Mouse (Mus musculus): ENCODE measurements around the gene Bik. TPM values are rescaled to one million over a fixed set of nuclear protein-coding genes. Genes with fewer than 3 reads are reported as not detected.

Gene Bik
- polyA plus RNA-seq, 1 experiment from 2014 or later: 3.2 TPM

DNA sequence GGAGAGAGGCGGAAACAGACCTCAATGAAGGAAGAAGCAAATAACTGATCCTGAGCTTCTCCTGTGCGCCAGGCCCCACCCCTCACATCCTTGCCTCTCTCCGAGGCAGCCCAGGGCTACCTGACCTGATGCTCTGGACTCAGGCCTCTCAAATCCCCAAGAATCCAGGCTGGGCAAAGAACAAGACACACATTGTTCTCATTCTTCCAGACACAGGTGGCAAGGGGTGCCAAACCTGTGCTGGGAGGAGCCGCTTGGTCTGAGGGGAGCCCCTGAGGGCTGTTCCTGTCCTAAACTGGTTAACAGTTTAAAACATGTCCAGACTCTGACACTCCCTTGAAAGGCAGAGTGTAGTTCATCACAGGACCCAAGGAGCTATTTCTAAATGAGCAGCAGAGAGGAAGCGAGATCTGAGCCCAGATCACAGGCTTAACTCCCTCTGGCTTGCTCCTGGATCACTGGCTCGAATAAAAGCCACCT, 58.1 kb downstream of the Bik start:
- DNase-seq (ENCODE audit: low spot score) (no peak), ATAC-seq (ENCODE audit: insufficient number of reproducible peaks, low FRiP score, low TSS enrichment, low read depth) (no peak)
- H3K36me3 ChIP-seq (ENCODE audit: control insufficient read depth, insufficient read depth, low read length): peaks cover 38% of the 10 kb centered on the region

GRCm38 (mm10) chr15:83590841-83591240, 64.2 kb downstream of the Bik start:
- Histone ChIP-seq H3K36me3 (ENCODE audit: control insufficient read depth, insufficient read depth, low read length) (peaks cover 23% of the 10 kb centered on the region), H3K4me3 (ENCODE audit: low read depth, low read length) (no peak overlapping the region), H3K9me3 (ENCODE audit: control insufficient read depth, low read length) (peaks cover 2% of the 10 kb centered on the region; the same call in 1 of the 2 replicates), H3K4me2 (ENCODE audit: low read depth, severe bottlenecking) (no peak overlapping the region), H3K4me1 (ENCODE audit: control insufficient read depth, insufficient read depth, low read length) (peaks cover 11% of the 10 kb centered on the region), H3K27me3 (ENCODE audit: control insufficient read depth, insufficient read depth, low read length) (no peaks in the 10 kb centered on the region), H3K9ac (ENCODE audit: low read length) (no peak overlapping the region), H3K27ac (replicated peaks; ENCODE audit: low read depth, low read length) (no peak overlapping the region)
- WGBS: 80% methylated on average over 4 of the region's 4 CpGs
- no peak for DNase-seq (ENCODE audit: low spot score)
- ATAC-seq (ENCODE audit: insufficient number of reproducible peaks, low FRiP score, low TSS enrichment, low read depth): no peak

More for the DNA sequence above, 58.1 kb downstream of the Bik start:
- H3K9me3 ChIP-seq (ENCODE audit: control insufficient read depth, low read length): peaks cover 2% of the 10 kb centered on the region; the same call in 1 of the 2 replicates
- H3K27ac ChIP-seq (replicated peaks; ENCODE audit: low read depth, low read length): no peak overlapping the region
- H3K4me3 ChIP-seq (ENCODE audit: low read depth, low read length): no peak overlapping the region
- no peak overlapping the region for H3K4me2 ChIP-seq (ENCODE audit: low read depth, severe bottlenecking)
- 83% methylated on average over 6 of the region's 6 CpGs for WGBS
- no peaks in the 10 kb centered on the region for H3K4me1 ChIP-seq (ENCODE audit: control insufficient read depth, insufficient read depth, low read length)
- H3K27me3 ChIP-seq (ENCODE audit: control insufficient read depth, insufficient read depth, low read length): no peaks in the 10 kb centered on the region
- no peak overlapping the region for H3K9ac ChIP-seq (ENCODE audit: low read length)

GRCm38 (mm10) chr15:83591758-83592157, 65.1 kb downstream of the Bik start:
- Histone ChIP-seq H3K27ac (replicated peaks; ENCODE audit: low read depth, low read length) (no peak overlapping the region), H3K9me3 (ENCODE audit: control insufficient read depth, low read length) (peaks cover under 1% of the 10 kb centered on the region; the same call in 1 of the 2 replicates), H3K4me1 (ENCODE audit: control insufficient read depth, insufficient read depth, low read length) (peaks cover 11% of the 10 kb centered on the region), H3K27me3 (ENCODE audit: control insufficient read depth, insufficient read depth, low read length) (no peaks in the 10 kb centered on the region), H3K9ac (ENCODE audit: low read length) (no peak overlapping the region), H3K4me2 (ENCODE audit: low read depth, severe bottlenecking) (no peak overlapping the region), H3K4me3 (ENCODE audit: low read depth, low read length) (no peak overlapping the region), H3K36me3 (ENCODE audit: control insufficient read depth, insufficient read depth, low read length) (peaks cover 14% of the 10 kb centered on the region)
- no peak for ATAC-seq (ENCODE audit: insufficient number of reproducible peaks, low FRiP score, low TSS enrichment, low read depth)
- DNase-seq (ENCODE audit: low spot score): no peak
- 86% methylated on average over 6 of the region's 6 CpGs for WGBS

DNA sequence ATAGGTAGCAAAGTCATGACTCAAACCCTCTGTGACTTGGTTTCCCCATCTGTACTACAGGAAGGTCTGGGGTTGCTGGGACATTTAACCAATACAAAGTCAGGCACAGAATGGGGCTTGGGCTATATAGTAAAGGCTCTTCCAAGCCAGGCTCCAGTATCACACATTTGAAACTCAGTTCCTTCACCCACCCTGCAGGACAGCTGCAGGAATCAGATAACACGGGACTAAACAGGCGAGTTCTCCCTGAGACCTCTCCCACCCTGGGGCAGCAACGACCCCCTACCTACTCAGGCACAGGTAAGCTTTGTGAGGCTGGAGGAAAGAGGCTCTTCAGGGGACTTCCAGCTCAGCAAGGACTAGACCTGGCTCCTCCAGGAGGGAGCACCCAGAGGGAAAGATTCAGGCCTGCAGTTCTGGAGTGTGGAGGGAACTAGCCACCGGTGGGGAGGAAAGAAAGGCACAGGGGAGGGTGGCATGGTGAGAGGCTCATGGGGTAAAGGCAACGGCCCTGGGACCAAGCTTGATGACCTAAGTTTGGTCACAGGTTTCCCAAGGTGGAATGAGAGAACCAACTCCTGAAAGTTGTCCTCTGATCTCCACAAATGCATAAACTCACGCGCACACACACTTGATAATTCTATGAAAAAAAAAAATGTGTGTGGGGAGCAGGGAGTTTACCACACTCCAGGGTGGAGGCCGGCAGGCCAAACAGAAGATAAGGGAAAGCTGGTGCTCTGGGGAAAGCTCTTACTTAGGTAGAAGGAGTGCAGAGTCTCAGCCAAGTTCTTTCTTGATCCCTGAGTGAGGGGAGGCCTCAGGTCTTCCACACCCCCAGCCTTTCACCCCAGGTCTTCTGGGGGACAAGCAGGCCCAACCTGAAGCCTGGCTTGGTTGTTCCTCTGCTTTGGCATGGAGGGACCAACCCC, 65.9 kb downstream of the Bik start:
- H3K9ac ChIP-seq (ENCODE audit: low read length): no peak overlapping the region
- no peak overlapping the region for H3K27ac ChIP-seq (replicated peaks; ENCODE audit: low read depth, low read length)

DNA sequence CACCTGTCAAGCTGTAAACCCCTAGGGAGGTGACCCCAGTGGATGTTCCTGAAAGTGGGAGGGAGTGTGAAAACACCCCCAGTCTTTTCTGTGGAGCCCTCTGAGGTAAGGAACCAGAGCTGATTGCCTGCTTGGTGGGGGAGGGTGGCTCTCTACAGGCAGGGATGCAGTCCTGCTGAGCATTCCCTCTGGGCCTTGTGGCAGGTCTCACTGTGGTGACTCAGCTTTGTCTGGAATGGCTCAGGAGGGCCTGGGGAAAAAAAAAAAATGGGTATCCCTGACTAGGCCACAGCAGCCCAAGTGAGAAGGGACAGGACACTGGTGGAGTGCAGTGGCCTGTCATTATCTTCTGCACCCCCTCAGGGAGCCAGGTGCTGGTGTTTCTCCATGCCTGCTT, 66.5 kb downstream of the Bik start:
- no peak for ATAC-seq (ENCODE audit: insufficient number of reproducible peaks, low FRiP score, low TSS enrichment, low read depth)
- Histone ChIP-seq H3K27ac (replicated peaks; ENCODE audit: low read depth, low read length) (no peak overlapping the region), H3K4me2 (ENCODE audit: low read depth, severe bottlenecking) (peak overlapping the region; percentile 92; the same call in 1 of the 2 replicates)

More for the DNA sequence above, 65.9 kb downstream of the Bik start:
- no peaks in the 10 kb centered on the region for H3K27me3 ChIP-seq (ENCODE audit: control insufficient read depth, insufficient read depth, low read length)
- 77% methylated on average over 8 of the region's 8 CpGs for WGBS
- H3K4me3 ChIP-seq (ENCODE audit: low read depth, low read length): no peak overlapping the region
- no peaks in the 10 kb centered on the region for H3K9me3 ChIP-seq (ENCODE audit: control insufficient read depth, low read length)
- H3K4me1 ChIP-seq (ENCODE audit: control insufficient read depth, insufficient read depth, low read length): peaks cover 11% of the 10 kb centered on the region
- H3K4me2 ChIP-seq (ENCODE audit: low read depth, severe bottlenecking): no peak overlapping the region
- no peak for ATAC-seq (ENCODE audit: insufficient number of reproducible peaks, low FRiP score, low TSS enrichment, low read depth)
- peaks cover 7% of the 10 kb centered on the region; the same call in 1 of the 2 replicates for H3K36me3 ChIP-seq (ENCODE audit: control insufficient read depth, insufficient read depth, low read length)
- no peak for DNase-seq (ENCODE audit: low spot score)

GRCm38 (mm10) chr15:83593702-83594512, 67.2 kb downstream of the Bik start:
- peak overlapping the region; percentile 30; the same call in 1 of the 2 replicates for H3K27ac ChIP-seq (replicated peaks; ENCODE audit: low read depth, low read length)
- peak; percentile 41 for DNase-seq (ENCODE audit: low spot score)
- peaks cover 2% of the 10 kb centered on the region; the same call in 1 of the 2 replicates for H3K36me3 ChIP-seq (ENCODE audit: control insufficient read depth, insufficient read depth, low read length)
- WGBS: 9% methylated on average over 19 of the region's 19 CpGs
- no peaks in the 10 kb centered on the region for H3K9me3 ChIP-seq (ENCODE audit: control insufficient read depth, low read length)
- peak overlapping the region; percentile 87 for H3K4me3 ChIP-seq (ENCODE audit: low read depth, low read length)
- peaks cover 11% of the 10 kb centered on the region for H3K4me1 ChIP-seq (ENCODE audit: control insufficient read depth, insufficient read depth, low read length)
- ATAC-seq (ENCODE audit: insufficient number of reproducible peaks, low FRiP score, low TSS enrichment, low read depth): peak; percentile 44; the same call in 1 of the 2 replicates
- peak overlapping the region; percentile 92 for H3K4me2 ChIP-seq (ENCODE audit: low read depth, severe bottlenecking)
- H3K9ac ChIP-seq (ENCODE audit: low read length): peak overlapping the region; percentile 83
- no peaks in the 10 kb centered on the region for H3K27me3 ChIP-seq (ENCODE audit: control insufficient read depth, insufficient read depth, low read length)

More for the DNA sequence above, 66.5 kb downstream of the Bik start:
- Histone ChIP-seq H3K9me3 (ENCODE audit: control insufficient read depth, low read length) (no peaks in the 10 kb centered on the region), H3K27me3 (ENCODE audit: control insufficient read depth, insufficient read depth, low read length) (no peaks in the 10 kb centered on the region), H3K36me3 (ENCODE audit: control insufficient read depth, insufficient read depth, low read length) (peaks cover 5% of the 10 kb centered on the region; the same call in 1 of the 2 replicates), H3K4me1 (ENCODE audit: control insufficient read depth, insufficient read depth, low read length) (peaks cover 11% of the 10 kb centered on the region), H3K9ac (ENCODE audit: low read length) (no peak overlapping the region), H3K4me3 (ENCODE audit: low read depth, low read length) (no peak overlapping the region)
- DNase-seq (ENCODE audit: low spot score): no peak

Small RNA genes within 50 kb of the gene (microRNA-seq; reads per million reads assigned to microRNA genes)
- not detected for gene Gm24575

Other genes with a start within 250 kb of the Bik start
- 37.2 and 37.6 TPM in 2 replicates for gene Arfgap3, start 176.6 kb upstream of the Bik start, polyA plus RNA-seq (2014; fragmentation: Nextera tagmentation; extraction: Ambion mirVana)
- 45.4 and 52.0 TPM in 2 replicates for gene Pacsin2, start 62.3 kb upstream of the Bik start, polyA plus RNA-seq (2014; fragmentation: Nextera tagmentation; extraction: Ambion mirVana)
- 19.2 and 22.0 TPM in 2 replicates for gene Ttll1, start 16.0 kb upstream of the Bik start, polyA plus RNA-seq (2014; fragmentation: Nextera tagmentation; extraction: Ambion mirVana)
- gene Tspo, start 36.7 kb downstream of the Bik start, polyA plus RNA-seq (2014; fragmentation: Nextera tagmentation; extraction: Ambion mirVana): 46.1 and 51.8 TPM in 2 replicates
- gene Mcat, start 36.9 kb downstream of the Bik start, polyA plus RNA-seq (2014; fragmentation: Nextera tagmentation; extraction: Ambion mirVana): 44.9 and 48.4 TPM in 2 replicates
- 55.8 and 59.1 TPM in 2 replicates for gene Ttll12, start 68.3 kb downstream of the Bik start, polyA plus RNA-seq (2014; fragmentation: Nextera tagmentation; extraction: Ambion mirVana)
- gene Scube1, start 198.2 kb downstream of the Bik start, polyA plus RNA-seq (2014; fragmentation: Nextera tagmentation; extraction: Ambion mirVana): 62.3 and 70.9 TPM in 2 replicates